Mouse (Mus musculus) ES-Bruce4 (cell line): ENCODE results near the gene Ncapd3. TPM values are rescaled to one million over a fixed set of nuclear protein-coding genes. Genes with fewer than 3 reads are reported as not detected.
A peak's percentile ranks its signal among the peaks of the same experiment; 100 is the strongest.

ENCODE experiments used
- H3K27ac ChIP-seq: 2 replicates; pipeline ENCODE4 v1.5.1; 2012; ENCODE audit warnings: low read length, inconsistent platforms; ENCODE audit not compliant: insufficient read depth
- H3K27me3 ChIP-seq: 2 replicates; pipeline ENCODE4 v1.6.1; 2012; ENCODE audit warnings: mild to moderate bottlenecking, low read length, inconsistent platforms; ENCODE audit not compliant: control insufficient read depth, poor library complexity, insufficient read depth, severe bottlenecking
- H3K36me3 ChIP-seq: 2 replicates; pipeline ENCODE4 v1.6.1; 2012; ENCODE audit warnings: inconsistent platforms, mild to moderate bottlenecking, low read length, moderate library complexity; ENCODE audit not compliant: control insufficient read depth, poor library complexity, insufficient read depth, severe bottlenecking
- H3K4me1 ChIP-seq: one replicate; pipeline ENCODE4 v1.8.1; 2011; ENCODE audit warnings: low read length; ENCODE audit not compliant: control insufficient read depth, insufficient read depth
- H3K4me3 ChIP-seq: 2 replicates; pipeline ENCODE4 v1.5.1; 2011; ENCODE audit warnings: low read depth, mild to moderate bottlenecking, low read length
- H3K9ac ChIP-seq: 2 replicates; pipeline ENCODE4 v1.6.1; 2012; ENCODE audit warnings: low read depth, mild to moderate bottlenecking, inconsistent platforms; ENCODE audit not compliant: poor library complexity, severe bottlenecking
- H3K9me3 ChIP-seq: replicated peaks from 2 replicates; pipeline ENCODE4 v1.6.1; 2012; ENCODE audit warnings: mild to moderate bottlenecking, low read length, inconsistent platforms; ENCODE audit not compliant: control insufficient read depth, poor library complexity, insufficient read depth, severe bottlenecking
- CTCF ChIP-seq: IDR thresholded peaks from one replicate; pipeline ENCODE4 v1.8.1; 2011; ENCODE audit warnings: low read depth, low read length
- EP300 ChIP-seq: IDR thresholded peaks from 2 replicates; pipeline ENCODE4 v1.6.1; 2011; ENCODE audit warnings: low read depth, low read length; ENCODE audit not compliant: insufficient read depth
- POLR2A ChIP-seq: IDR thresholded peaks from one replicate; pipeline ENCODE4 v1.8.1; 2011; ENCODE audit warnings: low read length; ENCODE audit not compliant: insufficient read depth
- polyA plus RNA-seq: library from polyadenylated mRNA; stranded (reverse); fragments of >200 nt; gene quantifications from 2 replicates; pipeline ENCODE4 v1.2.4, GENCODE M21; 2011; ENCODE audit warnings: low read depth; ENCODE audit not compliant: missing spikeins, insufficient read depth, insufficient read length

The Ncapd3 gene
- polyA plus RNA-seq, 1 experiment, result 59.1 TPM

DNA sequence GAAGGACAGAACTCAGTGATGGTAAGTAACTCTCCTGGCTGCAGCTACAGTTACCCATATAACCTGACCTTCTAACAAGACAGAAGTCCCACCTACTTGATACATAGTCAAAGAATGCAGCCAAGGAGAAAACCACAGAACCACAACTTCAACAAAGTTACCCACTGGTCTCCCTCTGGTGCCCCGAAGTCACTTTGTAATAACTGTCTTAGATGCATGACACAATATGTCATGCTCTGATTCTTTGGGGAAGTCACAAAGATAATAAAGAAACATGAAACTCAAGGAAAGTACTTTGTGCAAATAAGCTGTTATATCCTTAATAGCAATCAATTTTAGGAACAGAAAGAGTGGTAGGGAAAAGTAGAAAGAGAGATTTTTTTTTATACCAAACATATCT lies 3.3 kb upstream of the Ncapd3 start:
- Histone ChIP-seq H3K27me3 (no peaks in the 10 kb centered on the region), H3K4me1 (no peaks in the 10 kb centered on the region), H3K4me3 (no peak overlapping the region), H3K9ac (no peak overlapping the region), H3K36me3 (no peaks in the 10 kb centered on the region), H3K27ac (no peak overlapping the region), H3K9me3 (no peaks in the 10 kb centered on the region)
- no peak for TF ChIP-seq EP300

DNA sequence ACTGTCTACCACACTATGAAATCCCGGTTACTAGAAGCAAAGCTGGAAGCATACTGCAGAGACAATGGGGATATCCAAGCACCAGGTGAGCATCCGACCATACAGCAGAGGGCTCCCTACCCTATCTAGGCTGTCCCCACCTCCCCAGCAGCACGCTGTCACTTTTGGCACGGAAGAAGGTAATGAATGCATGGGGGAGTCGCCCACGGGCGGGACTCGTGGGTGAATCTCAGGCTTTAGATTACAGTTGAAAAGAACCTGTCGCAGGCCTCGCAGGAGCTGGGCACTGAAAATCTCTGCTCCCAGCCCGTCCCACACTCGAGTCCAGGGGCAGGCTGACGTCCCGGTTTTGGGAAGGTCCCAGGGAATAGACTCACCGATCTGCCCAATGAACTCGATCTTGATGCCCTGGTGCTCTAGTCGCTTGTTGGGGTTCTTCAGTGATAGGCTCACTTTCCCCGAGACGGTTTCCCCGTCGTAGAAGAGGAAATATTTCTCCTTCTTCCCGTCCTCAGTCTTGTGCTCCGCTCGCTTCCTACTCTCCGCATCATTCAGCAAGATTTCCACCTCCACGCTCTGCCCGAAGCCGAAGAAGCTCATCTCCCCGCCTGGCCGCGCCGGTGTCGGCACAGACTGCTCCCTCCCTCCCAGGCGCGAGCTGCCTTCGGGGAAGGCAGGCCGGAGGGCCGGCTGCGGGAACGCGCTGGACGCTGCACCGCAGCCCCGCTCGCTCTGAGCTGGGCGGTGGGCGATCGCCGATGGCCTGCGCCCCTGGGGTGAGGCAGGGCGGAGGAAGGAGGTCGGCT lies 750 bp upstream of the Ncapd3 start:
- Histone ChIP-seq H3K4me1 (no peaks in the 10 kb centered on the region), H3K4me3 (peak overlapping the region; percentile 81), H3K27ac (no peak overlapping the region), H3K9ac (peak overlapping the region; percentile 54), H3K27me3 (no peaks in the 10 kb centered on the region), H3K36me3 (no peaks in the 10 kb centered on the region), H3K9me3 (no peaks in the 10 kb centered on the region)
- TF ChIP-seq POLR2A (no peak), CTCF (peak; percentile 52)

DNA sequence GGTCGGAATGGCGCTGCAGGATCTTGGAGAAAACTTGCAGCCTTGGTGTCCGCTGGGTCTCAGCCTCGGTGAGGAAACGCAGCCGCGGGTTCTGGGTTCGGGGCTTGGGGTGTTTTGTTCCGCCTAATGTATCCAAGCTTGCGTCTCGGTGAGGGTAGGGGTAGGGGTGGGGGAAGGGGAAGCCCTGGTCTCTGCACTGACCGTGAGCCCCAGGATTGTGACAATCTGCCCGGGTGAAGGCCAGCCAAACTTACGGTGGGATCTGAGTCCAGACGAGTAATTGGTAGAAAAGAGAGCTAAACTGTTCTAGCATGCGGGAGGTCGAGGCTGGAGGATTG lies 757 bp downstream of the Ncapd3 start:
- no peaks in the 10 kb centered on the region for H3K9me3 ChIP-seq
- no peaks in the 10 kb centered on the region for H3K36me3 ChIP-seq
- no peak for TF ChIP-seq POLR2A
- no peak for TF ChIP-seq CTCF
- no peak for TF ChIP-seq EP300
- peak overlapping the region; percentile 54 for H3K9ac ChIP-seq
- peak overlapping the region; percentile 96 for H3K4me3 ChIP-seq
- H3K27ac ChIP-seq, result no peak overlapping the region
- no peaks in the 10 kb centered on the region for H3K27me3 ChIP-seq
- no peaks in the 10 kb centered on the region for H3K4me1 ChIP-seq

DNA sequence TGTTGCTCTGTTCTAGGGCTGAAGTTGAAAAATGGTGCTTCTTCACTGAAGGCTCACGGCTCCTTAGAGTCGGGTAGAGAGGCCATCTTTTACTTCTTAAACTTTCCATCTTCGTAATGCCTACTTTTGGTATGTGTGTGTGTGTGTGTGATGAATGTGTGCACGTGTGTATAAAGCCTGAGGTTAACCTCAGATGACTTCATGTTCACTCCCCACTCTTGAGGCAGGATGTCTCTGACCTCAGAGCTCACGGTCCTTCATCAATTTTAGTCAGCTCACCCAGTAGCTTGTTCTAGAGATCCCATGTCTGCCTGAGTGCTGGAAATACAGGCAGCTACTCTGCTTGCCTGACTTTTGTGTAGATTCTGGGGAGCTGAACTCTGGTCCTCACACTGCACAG lies 13.9 kb downstream of the Ncapd3 start:
- H3K9ac ChIP-seq, result no peak overlapping the region
- no peak for TF ChIP-seq CTCF
- no peak for TF ChIP-seq POLR2A
- TF ChIP-seq EP300, result no peak
- H3K9me3 ChIP-seq, result no peaks in the 10 kb centered on the region
- no peak overlapping the region for H3K27ac ChIP-seq
- peaks cover 59% of the 10 kb centered on the region for H3K36me3 ChIP-seq
- no peaks in the 10 kb centered on the region for H3K27me3 ChIP-seq
- H3K4me1 ChIP-seq, result no peaks in the 10 kb centered on the region
- H3K4me3 ChIP-seq, result no peak overlapping the region

DNA sequence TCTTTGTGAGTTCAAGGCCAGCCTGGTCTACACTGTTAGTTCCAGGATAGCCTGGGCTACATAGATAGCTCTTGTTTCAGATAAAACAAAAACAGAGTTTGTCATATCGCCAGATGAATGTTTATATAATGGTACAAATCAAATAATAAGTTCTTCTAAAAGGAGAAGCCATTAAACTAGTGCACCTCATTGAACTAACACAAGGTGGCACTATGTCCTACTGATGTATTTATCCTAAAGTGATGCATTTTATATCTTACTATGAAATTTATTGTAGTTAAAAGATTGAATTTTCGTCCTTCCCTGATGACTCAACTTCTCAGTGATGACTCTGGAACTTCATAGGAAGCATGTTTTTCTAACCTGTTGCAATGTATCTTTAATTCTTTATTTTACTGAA lies 19.5 kb downstream of the Ncapd3 start:
- Histone ChIP-seq H3K36me3 (peaks cover 66% of the 10 kb centered on the region), H3K9ac (no peak overlapping the region), H3K27ac (no peak overlapping the region), H3K4me1 (no peaks in the 10 kb centered on the region), H3K27me3 (no peaks in the 10 kb centered on the region), H3K4me3 (no peak overlapping the region), H3K9me3 (no peaks in the 10 kb centered on the region)
- no peak for TF ChIP-seq EP300
- TF ChIP-seq CTCF, result no peak
- no peak for TF ChIP-seq POLR2A

DNA sequence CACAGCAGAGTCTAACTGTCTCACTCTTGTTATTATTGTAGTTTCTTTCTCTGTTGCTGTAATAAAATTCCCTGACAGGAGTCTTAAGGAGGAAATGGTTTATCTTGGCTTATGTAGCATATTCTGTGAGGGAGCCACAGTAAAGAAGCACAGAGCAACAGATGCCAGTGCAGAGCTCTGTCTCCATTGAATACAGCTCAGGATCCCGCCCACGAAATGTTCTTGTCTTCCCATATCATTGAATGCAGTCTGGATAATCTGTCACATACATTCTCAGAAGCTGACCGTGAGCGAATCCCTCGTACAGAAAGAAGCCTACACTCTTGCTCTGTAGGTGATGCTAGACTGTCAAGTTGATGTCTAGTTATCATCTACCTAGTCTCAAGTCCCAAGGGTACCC lies 28.4 kb downstream of the Ncapd3 start:
- H3K27ac ChIP-seq, result no peak overlapping the region
- no peaks in the 10 kb centered on the region for H3K4me1 ChIP-seq
- no peak for TF ChIP-seq POLR2A
- TF ChIP-seq EP300, result no peak
- TF ChIP-seq CTCF, result no peak
- H3K4me3 ChIP-seq, result no peak overlapping the region
- peaks cover 56% of the 10 kb centered on the region for H3K36me3 ChIP-seq
- no peaks in the 10 kb centered on the region for H3K9me3 ChIP-seq
- no peaks in the 10 kb centered on the region for H3K27me3 ChIP-seq
- no peak overlapping the region for H3K9ac ChIP-seq
